Mouse (Mus musculus) liver, adult 2 months (tissue): ENCODE data around the gene Ints4. TPM values are rescaled to one million over a fixed set of nuclear protein-coding genes. Genes with fewer than 3 reads are reported as not detected.

Source experiments
- DNase-seq: peaks from one replicate; pipeline ENCODE4 v3.0.0-alpha.2; 2011; ENCODE audit warnings: low read depth, low spot score; ENCODE audit errors: extremely low read depth
- H3K27ac ChIP-seq: fragments of 200-500 bp; replicated peaks from 2 replicates; pipeline ENCODE4 v1.5.1; 2012; ENCODE audit warnings: low read depth, mild to moderate bottlenecking, control low read depth, inconsistent platforms, low read length; ENCODE audit not compliant: insufficient read depth
- H3K27me3 ChIP-seq: fragments of 200-500 bp; 2 replicates; pipeline ENCODE4 v1.6.1; 2012; ENCODE audit warnings: mild to moderate bottlenecking, moderate library complexity, low read length, inconsistent platforms; ENCODE audit not compliant: control insufficient read depth, insufficient read depth
- H3K36me3 ChIP-seq: fragments of 200-500 bp; 2 replicates; pipeline ENCODE4 v1.6.1; 2012; ENCODE audit warnings: low read length, inconsistent platforms; ENCODE audit not compliant: control insufficient read depth, insufficient read depth
- H3K4me1 ChIP-seq: fragments of 200-500 bp; 2 replicates; pipeline ENCODE4 v1.6.1; 2011; ENCODE audit warnings: low read length; ENCODE audit not compliant: control insufficient read depth, insufficient read depth
- H3K4me3 ChIP-seq: fragments of 200-500 bp; 2 replicates; pipeline ENCODE4 v1.5.1; 2011; ENCODE audit warnings: low read depth, mild to moderate bottlenecking, control low read depth, low read length, moderate library complexity; ENCODE audit not compliant: insufficient read depth
- H3K79me2 ChIP-seq: fragments of 200-500 bp; 2 replicates; pipeline ENCODE4 v1.6.1; 2012; ENCODE audit warnings: inconsistent platforms, mild to moderate bottlenecking, low read length, moderate library complexity; ENCODE audit not compliant: control insufficient read depth, insufficient read depth
- H3K9ac ChIP-seq: fragments of 200-500 bp; 2 replicates; pipeline ENCODE4 v1.6.1; 2012; ENCODE audit warnings: low read depth, mild to moderate bottlenecking, control low read depth, inconsistent platforms, low read length
- CTCF ChIP-seq: fragments of 200-500 bp; IDR thresholded peaks from 2 replicates; pipeline ENCODE4 v1.5.1; 2011; ENCODE audit warnings: low read depth, low read length, control low read depth
- POLR2A ChIP-seq: fragments of 200-500 bp; IDR thresholded peaks from 2 replicates; pipeline ENCODE4 v1.6.1; 2011; ENCODE audit warnings: low read length, control low read depth; ENCODE audit not compliant: insufficient read depth; ENCODE audit errors: extremely low read depth
- WGBS: fragments of 180-500 bp; shearing (Covaris S2); methylation state at CpG from one replicate; pipeline ENCODE4 v1.1.7; 2018; 5-methylcytosine and 5-hydroxymethylcytosine counted together
- polyA plus RNA-seq: library from polyadenylated mRNA; depleted of rRNA; stranded (reverse); fragments of >200 nt; gene quantifications from 2 replicates; pipeline ENCODE4 v1.2.3, GENCODE M21; 2012
- total RNA-seq: library from RNA; depleted of rRNA; stranded (reverse); fragments of >200 nt; gene quantifications from 2 replicates; pipeline ENCODE4 v1.2.3, GENCODE M21; 2014

Ints4 gene
- total and polyA plus RNA-seq, 2 experiments, result 23.3 to 28.6 TPM

DNA sequence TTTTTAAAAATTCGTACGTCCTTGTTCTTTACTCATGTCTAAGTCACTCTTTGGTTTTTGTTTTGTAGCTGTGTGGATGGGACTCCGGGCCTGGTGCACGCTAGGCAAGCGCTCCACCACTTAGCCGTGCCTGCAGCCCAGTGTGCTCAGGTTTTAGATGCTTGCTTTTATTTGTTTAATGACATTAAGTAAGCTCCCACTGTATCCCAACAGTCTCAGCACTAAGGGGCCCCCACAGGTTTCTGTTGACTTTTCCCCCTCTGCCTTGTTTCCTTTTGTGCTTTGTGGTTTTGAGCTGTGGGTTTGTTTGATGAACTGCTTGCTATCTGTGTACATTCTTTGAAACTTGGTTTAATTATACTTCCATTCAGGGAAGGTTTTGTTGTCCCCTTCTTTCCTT is 28.6 kb upstream of the Ints4 start:
- Histone ChIP-seq H3K79me2 (no peaks in the 10 kb centered on the region), H3K4me3 (no peak overlapping the region), H3K27me3 (no peaks in the 10 kb centered on the region), H3K36me3 (no peaks in the 10 kb centered on the region), H3K4me1 (peaks cover 4% of the 10 kb centered on the region; the same call in 1 of the 2 replicates), H3K9ac (no peak overlapping the region), H3K27ac (no peak overlapping the region)
- 82% methylated on average over 6 of the region's 6 CpGs for WGBS
- DNase-seq, result no peak
- TF ChIP-seq POLR2A (no peak), CTCF (no peak)

DNA sequence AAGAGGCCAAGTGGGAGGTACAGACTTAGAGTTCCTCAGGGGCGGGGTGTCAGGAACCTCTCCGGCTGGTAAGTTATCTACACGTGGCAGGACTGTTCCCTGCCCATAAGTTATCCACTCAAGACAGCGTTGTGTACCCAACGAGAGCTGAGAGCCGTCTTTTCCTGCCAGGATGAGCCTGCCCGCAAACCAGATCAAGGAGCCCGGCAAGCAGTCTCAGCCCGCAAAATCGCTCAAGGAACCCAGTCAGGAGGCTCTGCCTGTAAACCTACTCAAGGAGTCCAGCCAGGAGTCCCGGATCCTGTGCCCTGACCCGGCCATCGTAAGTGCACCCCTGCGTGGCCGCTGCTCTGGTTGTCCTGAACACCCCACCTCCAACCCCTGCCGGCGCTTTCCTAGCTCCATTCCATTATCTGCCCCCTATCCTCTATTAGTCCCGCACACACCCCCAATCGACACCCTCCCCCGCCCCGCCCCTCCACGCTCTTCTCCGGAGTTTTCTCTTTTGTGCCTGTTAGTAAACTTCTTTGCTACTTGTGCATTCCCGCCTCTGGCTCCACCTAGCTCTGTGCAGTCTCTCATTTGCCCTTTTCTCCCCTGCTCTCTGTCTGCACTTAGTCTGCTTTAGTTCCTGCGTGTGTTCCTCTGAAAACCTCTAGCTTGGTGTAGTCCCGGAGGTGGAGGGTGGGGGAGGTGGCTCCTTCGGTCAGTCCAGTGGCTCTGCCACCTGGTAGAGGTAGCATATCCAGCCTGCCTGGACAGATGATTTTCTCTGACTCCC is 27.4 kb upstream of the Ints4 start:
- TF ChIP-seq POLR2A (no peak), CTCF (no peak)
- peak; percentile 20 for DNase-seq
- Histone ChIP-seq H3K79me2 (no peaks in the 10 kb centered on the region), H3K4me3 (peak overlapping the region; percentile 9), H3K27me3 (no peaks in the 10 kb centered on the region), H3K27ac (no peak overlapping the region), H3K4me1 (peaks cover 4% of the 10 kb centered on the region; the same call in 1 of the 2 replicates), H3K36me3 (no peaks in the 10 kb centered on the region), H3K9ac (peak overlapping the region; percentile 36)
- WGBS, result 3% methylated on average over 27 of the region's 27 CpGs

DNA sequence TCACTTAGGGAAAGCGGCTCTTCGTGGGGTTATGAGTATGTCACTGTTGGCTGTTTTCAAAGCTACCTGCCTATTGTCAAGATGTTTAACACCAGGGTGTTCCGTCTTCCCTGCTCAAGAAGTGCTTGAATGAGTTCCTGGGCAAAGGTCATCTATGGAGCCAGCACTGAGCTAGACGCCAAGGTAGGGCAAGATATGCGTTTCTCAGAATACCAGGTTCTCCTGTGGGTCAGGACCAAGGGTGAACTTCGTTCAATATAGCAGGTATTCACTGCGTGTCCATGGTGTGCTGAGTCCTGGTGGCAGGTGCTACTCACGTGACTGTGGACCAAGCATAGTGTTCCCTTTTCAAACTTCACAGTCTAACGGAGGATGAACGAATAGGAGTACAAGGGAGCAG is 26.0 kb upstream of the Ints4 start:
- peaks cover 4% of the 10 kb centered on the region; the same call in 1 of the 2 replicates for H3K4me1 ChIP-seq
- H3K79me2 ChIP-seq, result no peaks in the 10 kb centered on the region
- H3K9ac ChIP-seq, result no peak overlapping the region
- 96% methylated on average over 10 of the region's 10 CpGs for WGBS
- TF ChIP-seq CTCF (no peak), POLR2A (no peak)
- no peak overlapping the region for H3K27ac ChIP-seq
- H3K27me3 ChIP-seq, result no peaks in the 10 kb centered on the region
- no peaks in the 10 kb centered on the region for H3K36me3 ChIP-seq
- no peak overlapping the region for H3K4me3 ChIP-seq
- DNase-seq, result no peak

DNA sequence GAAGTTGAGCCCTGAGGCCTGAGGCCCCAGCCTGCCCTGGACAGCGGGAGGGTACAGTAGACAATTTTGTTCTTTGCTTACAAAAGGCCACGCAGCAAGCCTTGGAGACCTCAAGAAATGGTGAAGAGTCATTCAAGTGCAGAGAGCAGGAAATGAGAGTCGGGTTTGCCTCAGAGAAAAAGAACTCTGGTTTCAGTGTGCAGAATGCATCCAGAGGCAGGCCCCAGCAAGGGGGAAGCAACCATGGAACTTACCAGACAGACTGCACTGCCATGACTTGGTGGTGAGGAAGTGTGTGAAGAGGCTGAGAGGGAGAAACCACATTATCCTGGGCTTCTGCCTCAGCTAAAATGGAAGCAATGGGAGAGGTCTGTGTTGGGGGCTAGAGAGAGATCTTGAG is 25.2 kb upstream of the Ints4 start:
- no peaks in the 10 kb centered on the region for H3K79me2 ChIP-seq
- H3K4me3 ChIP-seq, result no peak overlapping the region
- no peak overlapping the region for H3K9ac ChIP-seq
- H3K4me1 ChIP-seq, result peaks cover 4% of the 10 kb centered on the region; the same call in 1 of the 2 replicates
- TF ChIP-seq CTCF, result no peak
- no peak for TF ChIP-seq POLR2A
- H3K27me3 ChIP-seq, result no peaks in the 10 kb centered on the region
- no peak for DNase-seq
- no peak overlapping the region for H3K27ac ChIP-seq
- WGBS, result 83% methylated on average over 3 of the region's 3 CpGs
- H3K36me3 ChIP-seq, result no peaks in the 10 kb centered on the region

DNA sequence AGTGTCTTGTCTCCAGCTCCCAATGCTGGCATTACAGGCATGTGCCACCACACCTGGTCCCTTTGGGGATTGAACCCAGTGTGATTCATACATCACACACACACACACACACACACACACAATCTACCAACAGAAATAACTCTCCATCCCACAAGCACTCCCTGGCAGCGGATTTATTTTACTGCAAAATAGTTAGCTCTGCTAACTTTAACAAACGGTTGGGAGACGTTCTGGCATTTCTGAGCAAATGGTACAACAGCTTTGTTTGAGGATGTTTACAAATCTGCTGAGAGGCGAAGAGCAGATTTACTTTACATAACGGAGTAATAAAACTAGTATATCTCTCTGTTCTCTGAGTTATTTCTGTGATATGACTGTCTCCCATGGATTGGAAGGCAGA is 7.8 kb upstream of the Ints4 start:
- WGBS, result 75% methylated on average over 5 of the region's 5 CpGs
- no peak for TF ChIP-seq POLR2A
- TF ChIP-seq CTCF, result no peak
- Histone ChIP-seq H3K36me3 (no peaks in the 10 kb centered on the region), H3K79me2 (no peaks in the 10 kb centered on the region), H3K4me3 (no peak overlapping the region), H3K27me3 (no peaks in the 10 kb centered on the region), H3K27ac (no peak overlapping the region), H3K4me1 (no peaks in the 10 kb centered on the region), H3K9ac (no peak overlapping the region)
- DNase-seq, result no peak

DNA sequence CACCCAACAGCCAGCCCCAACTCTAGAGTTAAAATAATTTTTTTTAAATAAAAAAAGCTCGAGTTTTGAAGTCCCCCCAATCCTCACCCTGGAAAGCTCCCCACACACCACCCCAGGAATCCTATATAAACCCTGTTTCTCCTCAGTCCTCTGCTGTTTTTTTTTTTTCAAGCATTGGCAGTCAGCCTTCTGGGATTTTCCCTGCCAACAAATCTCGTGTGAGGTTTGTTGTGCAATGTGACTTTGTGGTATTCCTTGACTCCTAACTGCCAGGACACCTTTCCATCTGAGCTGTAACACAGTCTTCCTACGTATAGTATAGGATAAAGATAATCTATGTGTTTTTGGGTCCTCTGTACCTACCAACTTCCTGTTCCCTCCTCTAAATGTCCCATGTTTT is 1.4 kb upstream of the Ints4 start:
- no peak overlapping the region for H3K27ac ChIP-seq
- no peaks in the 10 kb centered on the region for H3K27me3 ChIP-seq
- H3K79me2 ChIP-seq, result no peaks in the 10 kb centered on the region; the same call in 1 of the 2 replicates
- no peak overlapping the region for H3K9ac ChIP-seq
- no peak overlapping the region for H3K4me3 ChIP-seq
- TF ChIP-seq POLR2A (no peak), CTCF (no peak)
- WGBS, result 23% methylated on average over 3 of the region's 3 CpGs
- no peaks in the 10 kb centered on the region for H3K36me3 ChIP-seq
- peaks cover 4% of the 10 kb centered on the region for H3K4me1 ChIP-seq
- DNase-seq, result peak; percentile 55
